Mouse (Mus musculus) kidney, adult 8-10 months (tissue): Measurements from ENCODE around the gene Exosc8.
"Not testable (repeated sequence)": the region's sequence is repeated elsewhere in the genome, so short reads cannot be mapped to it uniquely, and the experiment has no call there.

ENCODE experiments used
- DNase-seq, 2 experiments: peaks; one replicate each; pipeline ENCODE4 v3.0.0; 2022

Gene Exosc8

GRCm38 (mm10) chr3:54735247-54736046 lies at the start of gene Exosc8, which contains the start of gene Alg5:
Exosc8 (minus strand) TSS chr3:54735393.
Alg5 (plus strand) TSS chr3:54735539.
- DNase-seq: peak; percentile 75 to 84

GRCm38 (mm10) chr3:54775989-54776631 lies 40.9 kb upstream of the Exosc8 start:
- DNase-seq: no peak

- DNase-seq: no peak
Measured at GRCm38 (mm10) chr3:54773613-54774012, 38.4 kb upstream of the Exosc8 start.

DNA sequence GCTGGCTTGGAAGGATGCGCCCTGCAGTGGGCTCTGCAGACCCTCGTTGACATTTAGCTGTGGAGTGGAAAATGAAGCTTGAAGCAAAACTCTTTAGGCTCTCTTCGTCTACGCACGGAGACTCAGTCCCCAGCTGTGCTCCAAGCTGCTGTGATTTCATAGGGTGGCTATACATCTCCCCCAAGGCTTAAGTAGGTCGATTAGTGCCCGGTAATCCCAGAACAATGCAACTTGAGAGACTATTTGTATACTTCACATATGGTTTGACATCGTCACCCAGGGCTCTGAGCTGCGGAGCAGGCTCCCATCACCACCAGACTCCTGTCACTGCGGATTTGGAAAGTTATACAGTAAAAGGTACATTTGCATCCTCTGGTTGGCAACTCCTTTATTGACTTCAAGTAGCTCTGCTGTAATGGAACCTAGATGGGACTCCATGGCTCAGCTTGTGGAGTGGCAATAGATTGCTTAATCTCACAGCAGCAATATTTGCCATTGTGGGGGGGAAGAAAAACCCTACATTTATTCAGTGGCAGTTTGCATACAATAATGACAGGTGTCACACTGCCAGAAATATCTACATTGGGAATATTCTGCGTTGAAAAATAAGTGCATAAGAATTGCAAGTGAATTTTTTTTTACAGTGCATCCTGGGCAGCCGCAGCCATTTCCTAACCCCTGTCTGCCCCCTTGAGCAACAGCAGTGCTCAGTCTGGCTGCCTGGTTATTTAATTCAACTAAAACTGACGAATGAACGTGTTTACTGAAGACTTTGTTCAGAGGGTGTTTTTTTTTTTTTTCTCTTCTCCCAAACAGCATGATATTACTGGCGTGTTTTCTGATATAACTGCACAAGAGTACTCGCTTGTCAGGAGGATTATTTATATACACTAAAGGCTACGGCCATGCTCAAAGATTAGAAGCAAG lies 34.4 kb upstream of the Exosc8 start:
- DNase-seq: no peak

DNA sequence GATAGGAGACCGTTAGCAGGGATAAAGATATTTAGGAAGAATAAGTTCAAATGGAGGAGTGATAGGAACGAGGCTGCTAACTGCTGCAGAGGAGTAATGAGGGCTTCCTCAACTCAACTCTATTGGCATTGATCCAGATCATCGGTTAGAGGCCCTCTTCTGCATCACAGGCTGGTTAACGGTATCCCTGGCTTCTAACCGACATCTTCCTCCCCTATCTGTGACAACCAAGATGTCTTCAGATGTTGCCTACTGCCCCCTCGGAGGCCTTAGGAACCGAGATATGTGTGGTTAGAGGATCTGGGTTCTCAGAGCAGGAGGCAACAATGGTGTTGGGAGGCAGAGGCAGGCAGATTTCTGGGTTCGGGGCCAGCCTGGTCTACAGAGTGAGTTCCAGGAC lies 33.4 kb upstream of the Exosc8 start:
- no peak for DNase-seq

- DNase-seq: no peak
Measured at GRCm38 (mm10) chr3:54766811-54767210, 31.6 kb upstream of the Exosc8 start.

GRCm38 (mm10) chr3:54766034-54766433 lies 30.8 kb upstream of the Exosc8 start:
- no peak for DNase-seq

GRCm38 (mm10) chr3:54765521-54765920 lies 30.3 kb upstream of the Exosc8 start:
- DNase-seq: not testable (repeated sequence)

DNA sequence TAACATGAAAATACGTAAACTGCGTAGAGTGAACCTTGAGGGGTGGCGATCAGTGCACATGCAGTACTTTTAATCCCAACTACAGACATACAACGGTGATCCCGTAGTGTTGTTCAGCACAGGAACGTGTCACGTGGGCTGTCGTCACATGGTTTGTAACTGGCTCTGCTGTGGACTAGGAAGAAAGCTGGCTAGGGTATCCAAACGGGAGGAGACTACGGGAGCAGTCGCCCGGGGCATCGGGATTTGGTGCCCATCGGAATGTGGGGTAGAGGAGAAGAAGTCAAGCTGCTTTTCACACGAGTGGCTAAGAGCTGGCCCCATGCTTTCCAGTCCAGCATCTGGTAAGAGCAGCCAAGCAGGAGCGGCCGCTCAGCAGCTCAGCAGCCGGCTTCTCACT lies 29.2 kb upstream of the Exosc8 start:
- peak; percentile 36 to 48 for DNase-seq

GRCm38 (mm10) chr3:54761258-54761657 lies 26.1 kb upstream of the Exosc8 start:
- DNase-seq: no peak

GRCm38 (mm10) chr3:54760321-54761115 lies 25.3 kb upstream of the Exosc8 start:
- DNase-seq: no peak

GRCm38 (mm10) chr3:54759211-54759610 lies 24.0 kb upstream of the Exosc8 start:
- no peak for DNase-seq

DNA sequence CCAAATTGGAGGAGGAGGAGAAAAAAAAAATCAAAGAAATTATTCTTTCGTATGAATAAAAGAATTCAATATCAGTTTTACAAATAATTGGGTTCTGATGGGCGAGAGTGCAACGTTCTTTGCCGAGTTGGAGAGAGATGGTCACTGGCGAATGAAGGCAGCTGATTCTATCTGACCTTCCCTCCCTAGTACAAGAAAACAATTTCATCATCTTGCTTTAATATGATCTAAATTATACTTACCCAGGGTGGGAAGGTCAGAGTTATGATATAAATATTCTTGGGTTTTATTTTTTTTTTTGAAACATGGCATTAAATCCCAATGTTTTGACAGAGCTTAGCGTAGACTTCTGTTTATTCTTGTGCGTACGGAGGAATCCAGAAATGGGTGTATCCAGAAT lies 22.3 kb upstream of the Exosc8 start:
- no peak for DNase-seq

DNA sequence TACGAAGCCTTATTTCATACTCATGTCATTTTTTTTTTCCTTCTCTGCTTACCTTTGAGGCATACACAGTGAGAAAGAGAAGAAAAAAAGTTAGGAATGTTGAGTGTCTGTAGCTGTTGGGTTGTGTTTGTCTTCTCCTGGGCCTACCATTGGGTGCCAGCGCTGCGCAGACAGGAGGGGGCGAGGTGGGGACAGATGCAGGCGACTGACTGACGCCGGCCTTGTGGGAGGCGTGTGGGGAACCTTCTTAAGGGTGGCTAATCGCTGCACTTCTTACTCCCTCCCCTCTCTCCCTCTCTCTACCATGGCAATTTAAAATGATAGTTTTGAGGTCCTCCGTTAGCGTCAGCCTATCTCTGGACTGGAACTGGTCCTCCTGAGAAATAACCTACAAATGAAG lies 20.9 kb upstream of the Exosc8 start:
- peak in 1 of 2 experiments; percentile 24 for DNase-seq

DNA sequence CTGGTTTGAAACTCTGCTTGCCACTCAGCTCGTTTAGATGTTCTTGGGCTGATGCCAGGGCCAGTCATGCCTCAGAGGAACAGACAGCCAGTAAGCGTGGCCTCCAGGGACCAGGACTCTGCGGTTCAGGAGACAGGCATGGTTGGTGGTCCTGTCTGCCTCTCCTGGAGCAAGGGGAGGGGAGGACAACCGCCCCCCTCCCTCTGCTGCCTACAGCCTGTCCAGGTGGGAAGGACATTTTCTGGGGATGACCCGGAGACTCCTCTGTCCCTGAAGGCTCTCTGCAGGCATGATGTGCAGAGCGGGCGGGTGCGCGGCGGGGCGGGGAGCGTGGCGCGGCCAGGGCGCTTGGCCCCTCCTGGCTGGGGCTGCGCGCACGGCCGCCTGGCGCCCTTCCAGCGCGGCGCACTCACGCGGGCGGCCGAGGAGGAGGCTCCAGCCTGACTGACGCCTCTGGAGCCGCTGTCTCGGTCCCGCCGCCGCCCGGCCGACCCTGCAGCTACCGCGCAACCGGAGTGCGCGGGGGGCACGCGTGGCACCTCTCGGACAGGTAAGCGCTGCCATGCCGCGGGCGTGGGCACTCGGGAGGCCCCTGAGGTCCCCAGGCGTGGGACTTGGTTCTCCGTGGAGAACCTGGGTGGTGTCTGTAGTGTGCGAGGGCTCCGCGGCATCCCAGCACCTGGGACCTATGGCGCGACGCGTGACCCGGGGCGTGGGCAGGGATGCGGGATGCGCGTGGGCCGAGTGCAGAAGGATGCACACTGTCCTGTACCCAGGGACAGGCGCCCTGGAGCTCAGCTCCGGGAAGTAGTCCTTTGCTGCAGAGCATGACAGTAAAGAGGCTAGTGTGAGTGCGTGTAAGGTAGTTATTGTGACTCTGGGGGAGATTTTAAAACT lies 20.2 kb upstream of the Exosc8 start, which contains the start of gene Smad9:
Smad9 (plus strand) TSS at position 438 of the 897 bp plus-strand sequence.
- DNase-seq: peak; percentile 52 to 58

DNA sequence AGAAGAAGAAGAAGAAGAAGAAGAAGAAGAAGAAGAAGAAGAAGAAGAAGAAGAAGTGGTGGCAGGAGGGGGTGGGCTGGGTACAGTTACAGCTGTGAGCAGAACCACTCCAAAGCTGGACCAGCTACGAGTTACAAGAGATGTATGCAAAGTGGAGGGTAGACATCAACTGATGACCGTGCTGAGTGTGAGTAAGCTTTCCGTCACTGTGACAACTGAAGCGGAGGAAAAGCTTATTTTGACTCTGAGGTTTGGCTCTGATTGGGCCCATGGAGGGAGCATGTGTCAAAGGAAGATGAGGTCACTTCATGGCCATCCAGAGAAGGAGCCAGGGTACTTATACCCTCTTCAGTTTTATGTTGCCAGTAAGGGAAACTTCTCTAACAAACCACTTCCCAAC lies 18.2 kb upstream of the Exosc8 start:
- DNase-seq: no peak

GRCm38 (mm10) chr3:54745799-54746198 lies 10.6 kb upstream of the Exosc8 start:
- peak in 1 of 2 experiments; percentile 18 for DNase-seq

- no peak for DNase-seq
Measured at GRCm38 (mm10) chr3:54741965-54742364, 6.8 kb upstream of the Exosc8 start.

DNA sequence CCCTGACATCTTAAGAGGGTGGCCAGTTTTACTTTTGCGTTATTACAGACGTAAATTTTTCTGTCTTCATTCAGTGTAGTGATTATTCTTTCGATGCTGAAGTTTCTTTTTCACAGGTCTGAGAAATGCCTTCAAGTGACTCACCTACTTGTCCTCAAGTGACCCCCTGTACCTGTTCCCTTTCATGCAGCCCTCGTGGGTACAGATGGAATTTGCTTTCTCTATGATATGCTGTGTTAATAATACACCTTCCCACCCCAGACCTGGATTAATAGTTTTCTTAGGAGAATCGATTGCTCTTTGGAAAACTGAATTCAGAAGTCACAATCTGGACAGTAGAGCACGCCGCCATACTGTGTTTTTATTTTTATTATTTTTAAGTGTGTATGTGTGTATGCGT lies 2.1 kb upstream of the Exosc8 start:
- no peak for DNase-seq

GRCm38 (mm10) chr3:54736101-54736927 lies 1.1 kb upstream of the Exosc8 start:
- DNase-seq: peak in 1 of 2 experiments; percentile 18
